Mouse (Mus musculus) forebrain, embryonic 14.5 days (tissue): Measurements from ENCODE around the gene Mpig6b. TPM values are rescaled to one million over a fixed set of nuclear protein-coding genes. Genes with fewer than 3 reads are reported as not detected.

ENCODE experiments used
- ATAC-seq: fragments of 200-750 bp; cut with Nextera tagmentation; 2 replicates; pipeline ENCODE4 v1.8.0; 2017; ENCODE audit warnings: mild to moderate bottlenecking, moderate library complexity
- DNase-seq: peaks from one replicate; pipeline ENCODE4 v3.0.0-alpha.2; 2015; ENCODE audit warnings: low spot score
- H3K27ac ChIP-seq: fragments of 300-500 bp; sonication (generic); 2 replicates; pipeline ENCODE4 v1.5.1; 2014; ENCODE audit warnings: low read depth, mild to moderate bottlenecking, control low read depth, low read length, moderate library complexity
- H3K27me3 ChIP-seq: fragments of 300-500 bp; sonication (generic); replicated peaks from 2 replicates; pipeline ENCODE4 v1.6.1; 2014; ENCODE audit warnings: low read length, control low read depth, mixed read lengths; ENCODE audit not compliant: control insufficient read depth, insufficient read depth
- H3K36me3 ChIP-seq: fragments of 300-500 bp; sonication (generic); 2 replicates; pipeline ENCODE4 v1.6.1; 2014; ENCODE audit warnings: low read length, control low read depth; ENCODE audit not compliant: control insufficient read depth, insufficient read depth
- H3K4me1 ChIP-seq: fragments of 300-500 bp; sonication (generic); 2 replicates; pipeline ENCODE4 v1.6.1; 2014; ENCODE audit warnings: antibody characterized with exemption, low read length, control low read depth; ENCODE audit not compliant: control insufficient read depth, insufficient read depth
- H3K4me2 ChIP-seq: fragments of 300-500 bp; sonication (generic); 2 replicates; pipeline ENCODE4 v1.6.1; 2014; ENCODE audit warnings: mild to moderate bottlenecking, control low read depth, low read length
- H3K4me3 ChIP-seq: fragments of 300-500 bp; sonication (generic); 2 replicates; pipeline ENCODE4 v1.5.1; 2014; ENCODE audit warnings: low read depth, low read length, control low read depth
- H3K9ac ChIP-seq: fragments of 300-500 bp; sonication (generic); 2 replicates; pipeline ENCODE4 v1.6.1; 2014; ENCODE audit warnings: mild to moderate bottlenecking, low read length, control low read depth, moderate library complexity
- H3K9me3 ChIP-seq: fragments of 300-500 bp; sonication (generic); replicated peaks from 2 replicates; pipeline ENCODE4 v1.6.1; 2016; ENCODE audit warnings: low read length, control low read depth, mixed read lengths; ENCODE audit not compliant: control insufficient read depth
- WGBS: fragments of 180-500 bp; shearing (Covaris S2); extraction: QIAGEN DNeasy Blood & Tissue Kit; methylation state at CpG from one replicate; pipeline ENCODE4 v1.1.7; 2014; 5-methylcytosine and 5-hydroxymethylcytosine counted together
- polyA plus RNA-seq: library from polyadenylated mRNA; unstranded; fragments of >200 nt; fragmentation: Nextera tagmentation; extraction: Ambion mirVana; gene quantifications from 2 replicates; pipeline ENCODE4 v1.2.1, GENCODE M21; 2014

The Mpig6b gene
- polyA plus RNA-seq, 1 experiment from 2014 or later = 0.42 TPM

GRCm38 (mm10) chr17:35020551-35020950 is 45.4 kb downstream of the Mpig6b start:
- no peak overlapping the region for H3K9ac ChIP-seq
- 79% methylated on average over 8 of the region's 8 CpGs for WGBS

DNA sequence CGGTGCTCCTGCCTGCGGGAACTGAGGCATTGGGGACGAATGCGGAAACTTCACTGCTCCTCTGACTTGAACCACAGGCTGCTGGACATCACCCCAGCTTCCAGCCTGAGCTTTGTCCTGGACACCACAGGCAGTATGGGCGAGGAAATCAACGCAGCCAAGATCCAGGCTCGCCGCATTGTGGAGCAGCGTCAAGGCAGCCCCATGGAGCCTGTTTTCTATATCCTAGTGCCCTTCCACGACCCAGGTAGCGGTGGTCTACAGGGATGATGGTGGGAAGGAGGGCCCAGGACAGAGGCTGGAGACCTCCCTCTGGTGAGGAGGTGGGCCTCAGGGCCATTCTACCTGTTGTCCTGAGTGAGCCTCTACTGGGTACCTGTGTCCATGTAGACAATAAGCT is 46.1 kb downstream of the Mpig6b start:
- Histone ChIP-seq H3K4me1 (peaks cover 4% of the 10 kb centered on the region; the same call in 1 of the 2 replicates), H3K27me3 (no peaks in the 10 kb centered on the region), H3K27ac (no peak overlapping the region), H3K9me3 (no peaks in the 10 kb centered on the region), H3K4me3 (no peak overlapping the region), H3K36me3 (peaks cover 25% of the 10 kb centered on the region), H3K4me2 (no peak overlapping the region), H3K9ac (no peak overlapping the region)
- DNase-seq = no peak
- no peak for ATAC-seq
- WGBS = 73% methylated on average over 11 of the region's 11 CpGs

More at GRCm38 (mm10) chr17:35020551-35020950, 45.4 kb downstream of the Mpig6b start:
- Histone ChIP-seq H3K27ac (no peak overlapping the region), H3K4me2 (no peak overlapping the region), H3K36me3 (peaks cover 18% of the 10 kb centered on the region), H3K9me3 (no peaks in the 10 kb centered on the region), H3K27me3 (no peaks in the 10 kb centered on the region), H3K4me1 (peaks cover 4% of the 10 kb centered on the region; the same call in 1 of the 2 replicates), H3K4me3 (no peak overlapping the region)
- no peak for ATAC-seq
- no peak for DNase-seq

DNA sequence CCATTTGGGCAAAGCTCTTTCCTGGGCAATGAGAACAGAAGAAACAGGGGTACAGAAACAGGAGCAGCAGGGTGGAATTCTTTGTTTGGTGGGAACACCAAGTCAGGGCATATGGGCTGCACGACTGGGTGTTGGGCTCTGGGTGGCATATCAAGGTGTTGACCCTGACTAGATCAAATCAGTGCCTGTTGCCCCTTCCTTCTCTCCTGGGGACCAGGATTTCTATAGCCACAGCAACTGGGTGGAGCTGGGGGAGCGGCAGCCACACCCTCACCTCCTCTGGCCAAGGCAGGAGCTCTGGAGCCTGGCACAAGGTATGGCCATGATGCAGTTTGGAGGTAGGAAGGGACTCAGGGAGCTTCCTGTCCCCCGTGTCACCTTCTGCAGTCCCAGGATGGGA is 47.8 kb downstream of the Mpig6b start:
- no peak overlapping the region for H3K9ac ChIP-seq
- no peak overlapping the region for H3K4me3 ChIP-seq
- ATAC-seq = no peak
- H3K4me1 ChIP-seq = peaks cover 4% of the 10 kb centered on the region; the same call in 1 of the 2 replicates
- WGBS = 82% methylated on average over 3 of the region's 3 CpGs
- H3K9me3 ChIP-seq = no peaks in the 10 kb centered on the region
- H3K4me2 ChIP-seq = no peak overlapping the region
- DNase-seq = no peak
- H3K36me3 ChIP-seq = peaks cover 42% of the 10 kb centered on the region
- H3K27me3 ChIP-seq = no peaks in the 10 kb centered on the region
- no peak overlapping the region for H3K27ac ChIP-seq

- Histone ChIP-seq H3K4me3 (no peak overlapping the region), H3K9me3 (no peaks in the 10 kb centered on the region), H3K9ac (no peak overlapping the region), H3K36me3 (peaks cover 47% of the 10 kb centered on the region), H3K4me1 (peaks cover 4% of the 10 kb centered on the region; the same call in 1 of the 2 replicates), H3K4me2 (no peak overlapping the region), H3K27me3 (no peaks in the 10 kb centered on the region), H3K27ac (no peak overlapping the region)
- DNase-seq = no peak
- no peak for ATAC-seq
- 76% methylated on average over 14 of the region's 14 CpGs for WGBS
These were observed 48.3 kb downstream of the Mpig6b start for GRCm38 (mm10) chr17:35017706-35018030.

DNA sequence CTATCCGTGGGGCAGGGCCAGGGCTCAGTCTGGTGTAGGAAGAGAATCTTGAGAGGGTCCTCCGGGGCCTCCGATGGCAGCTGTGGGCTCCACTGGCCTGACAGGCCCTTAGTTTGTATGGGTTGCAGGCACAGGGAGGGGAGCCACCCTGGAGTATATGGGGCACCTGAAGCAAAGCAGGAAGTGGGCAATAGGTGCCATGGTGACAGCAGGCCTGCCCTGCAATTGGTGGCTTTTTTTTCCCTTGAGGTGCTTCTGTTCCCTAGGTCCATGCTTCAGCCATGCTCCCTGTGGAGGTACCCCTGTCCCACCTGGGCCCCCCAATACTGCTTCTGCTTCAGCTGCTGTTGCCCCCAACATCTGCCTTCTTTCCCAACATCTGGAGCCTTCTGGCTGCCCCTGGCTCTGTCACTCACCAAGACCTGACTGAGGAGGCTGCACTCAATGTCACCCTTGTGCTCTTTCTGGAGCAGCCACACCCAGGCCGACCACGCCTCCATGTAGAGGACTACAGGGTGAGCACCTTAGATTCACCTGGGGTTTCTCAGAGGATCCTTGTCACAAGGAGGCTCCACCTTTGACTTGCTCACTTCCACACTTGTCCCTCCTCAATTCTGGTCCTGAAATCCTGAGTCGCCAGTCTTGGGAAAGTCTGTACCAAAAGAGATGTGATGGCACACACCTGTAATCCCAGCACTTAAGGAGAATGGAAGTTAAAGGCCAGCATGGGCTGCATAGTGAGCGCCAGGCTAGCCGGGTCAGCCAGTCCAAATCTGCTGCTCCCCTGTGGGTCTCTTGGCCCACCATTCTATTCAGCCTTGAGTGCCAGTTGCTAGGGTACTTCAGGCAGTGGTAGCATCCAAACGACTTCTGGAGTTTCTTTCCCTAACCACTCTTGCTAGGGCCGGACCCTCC is 48.9 kb downstream of the Mpig6b start:
- no peak for DNase-seq
- WGBS = 80% methylated on average over 10 of the region's 10 CpGs
- no peaks in the 10 kb centered on the region for H3K27me3 ChIP-seq
- peaks cover 4% of the 10 kb centered on the region; the same call in 1 of the 2 replicates for H3K4me1 ChIP-seq
- H3K9ac ChIP-seq = no peak overlapping the region
- ATAC-seq = no peak; the same call in 1 of the 2 replicates
- H3K4me2 ChIP-seq = no peak overlapping the region
- H3K4me3 ChIP-seq = no peak overlapping the region
- H3K27ac ChIP-seq = 0 out of 2 replicates have a peak overlapping the region, but pooled peaks have one; percentile 14
- no peaks in the 10 kb centered on the region for H3K9me3 ChIP-seq
- H3K36me3 ChIP-seq = peaks cover 53% of the 10 kb centered on the region

GRCm38 (mm10) chr17:35016376-35016775 is 49.6 kb downstream of the Mpig6b start, which contains the start of gene Vwa7:
Gene Vwa7, plus strand, starts transcription at chr17:35016579.
- Histone ChIP-seq H3K27ac (0 out of 2 replicates have a peak within 1 kb of the TSS, but pooled peaks have one; percentile 14), H3K9me3 (no peaks in the 10 kb centered on the region), H3K27me3 (no peaks in the 10 kb centered on the region), H3K4me2 (no peak within 1 kb of the TSS), H3K4me1 (peaks cover 1% of the 10 kb centered on the region; the same call in 1 of the 2 replicates), H3K9ac (no peak within 1 kb of the TSS), H3K36me3 (peaks cover 60% of the 10 kb centered on the region), H3K4me3 (no peak within 1 kb of the TSS)
- DNase-seq = peak; percentile 61
- WGBS = 38% methylated on average over 12 of the region's 12 CpGs
- peak; percentile 61 for ATAC-seq

GRCm38 (mm10) chr17:35015296-35015695 is 50.7 kb downstream of the Mpig6b start:
- Histone ChIP-seq H3K4me3 (no peak overlapping the region), H3K4me1 (no peaks in the 10 kb centered on the region), H3K36me3 (peaks cover 71% of the 10 kb centered on the region), H3K27ac (no peak overlapping the region), H3K9me3 (no peaks in the 10 kb centered on the region), H3K9ac (no peak overlapping the region), H3K4me2 (no peak overlapping the region), H3K27me3 (no peaks in the 10 kb centered on the region)
- WGBS = 90% methylated on average over 16 of the region's 16 CpGs
- DNase-seq (no peak), ATAC-seq (no peak)

DNA sequence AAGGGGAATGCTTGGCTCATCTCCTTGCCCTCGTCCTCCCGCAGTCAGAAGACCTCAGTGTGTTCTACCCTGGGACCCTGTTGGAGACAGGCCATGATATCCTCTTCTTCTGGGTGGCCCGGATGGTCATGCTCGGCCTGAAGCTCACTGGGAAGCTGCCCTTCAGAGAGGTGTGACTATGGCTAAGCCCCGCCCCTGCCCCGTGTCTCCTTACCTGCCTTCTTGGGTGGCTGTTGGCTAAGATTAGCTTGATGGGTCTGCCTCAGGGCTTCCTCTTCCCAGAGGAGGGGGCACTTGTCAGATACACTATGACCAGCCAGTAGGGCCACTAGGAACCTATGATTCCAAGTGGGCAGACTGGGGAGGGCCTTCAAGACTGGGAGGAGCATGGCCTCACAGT is 52.8 kb downstream of the Mpig6b start:
- no peak overlapping the region for H3K27ac ChIP-seq
- no peaks in the 10 kb centered on the region for H3K27me3 ChIP-seq
- ATAC-seq (no peak), DNase-seq (no peak)
- no peak overlapping the region for H3K4me3 ChIP-seq
- H3K9me3 ChIP-seq = no peaks in the 10 kb centered on the region
- no peak overlapping the region for H3K4me2 ChIP-seq
- H3K4me1 ChIP-seq = no peaks in the 10 kb centered on the region
- H3K36me3 ChIP-seq = peaks cover 90% of the 10 kb centered on the region
- H3K9ac ChIP-seq = no peak overlapping the region
- WGBS = 87% methylated on average over 6 of the region's 6 CpGs
